In genomic region chr4:147824389-147824788, GRCm38 (mm10) we compare ENCODE assay signal across 32 mouse cellular contexts.
"Had no signal": no experiment of that assay in that cellular context is flagged by ENCODE, and none has a peak within 500 bp of the region (broad histone marks: within the 10 kb centered on the region; RNA-seq: fewer than 3 reads in every experiment).

No protein-coding gene starts in this region.

- H3K4me3 ChIP-seq: limb, embryonic 10.5 days; limb, embryonic 12.5 days; limb, embryonic 13.5 days; limb, embryonic 15.5 days; liver, embryonic 12.5 days; liver, embryonic 13.5 days; liver, embryonic 15.5 days; lung, embryonic 15.5 days; megakaryocyte, embryonic 14.5 days; midbrain, embryonic 10.5 days; midbrain, embryonic 12.5 days; midbrain, embryonic 13.5 days; midbrain, embryonic 15.5 days; myocyte; neural tube, embryonic 12.5 days had no signal

- H3K4me1 ChIP-seq: limb, embryonic 10.5 days; limb, embryonic 12.5 days; limb, embryonic 13.5 days; limb, embryonic 15.5 days; liver, embryonic 12.5 days; liver, embryonic 13.5 days; liver, embryonic 15.5 days; lung, embryonic 15.5 days; megakaryocyte, embryonic 14.5 days; midbrain, embryonic 10.5 days; midbrain, embryonic 12.5 days; midbrain, embryonic 13.5 days; midbrain, embryonic 15.5 days; neural tube, embryonic 12.5 days had no signal

- H3K27me3 ChIP-seq: limb, embryonic 12.5 days; limb, embryonic 13.5 days; limb, embryonic 15.5 days; liver, embryonic 12.5 days; liver, embryonic 13.5 days; liver, embryonic 15.5 days; lung, embryonic 15.5 days; megakaryocyte, embryonic 14.5 days; midbrain, embryonic 12.5 days; midbrain, embryonic 13.5 days; midbrain, embryonic 15.5 days; neural tube, embryonic 12.5 days had no signal

- ATAC-seq: liver, embryonic 12.5 days; liver, postnatal 0 days; lung, postnatal 0 days; midbrain, embryonic 13.5 days; midbrain, embryonic 15.5 days; midbrain, embryonic 16.5 days had no signal

- H3K4me2 ChIP-seq: limb, embryonic 12.5 days; limb, embryonic 13.5 days; limb, embryonic 15.5 days; liver, embryonic 11.5 days; liver, embryonic 12.5 days; liver, embryonic 13.5 days; liver, embryonic 15.5 days; lung, embryonic 14.5 days; lung, embryonic 15.5 days; midbrain, embryonic 11.5 days; midbrain, embryonic 12.5 days; midbrain, embryonic 13.5 days; midbrain, embryonic 15.5 days; neural tube, embryonic 12.5 days had no signal

- H3K9ac ChIP-seq: limb, embryonic 12.5 days; limb, embryonic 13.5 days; limb, embryonic 15.5 days; liver, embryonic 12.5 days; liver, embryonic 13.5 days; liver, embryonic 14.5 days; liver, embryonic 15.5 days; liver, postnatal 0 days; lung, embryonic 14.5 days; lung, embryonic 15.5 days; midbrain, embryonic 12.5 days; midbrain, embryonic 13.5 days; midbrain, embryonic 15.5 days; neural tube, embryonic 12.5 days had no signal

- DNase-seq: left cerebral cortex, postnatal 4 days; liver; liver, embryonic 13.5 days; liver, postnatal 0 days; lung, adult 18-20 months; lung, adult 2 months; lung, embryonic 14.5 days; lung, postnatal 10 days; lung, postnatal 14 days; lung, postnatal 36 days; lung, postnatal 4 days; midbrain, embryonic 14.5 days had no signal

- H3K27ac ChIP-seq: limb, embryonic 10.5 days; limb, embryonic 12.5 days; limb, embryonic 13.5 days; limb, embryonic 15.5 days; liver, embryonic 12.5 days; liver, embryonic 13.5 days; liver, embryonic 14.5 days; liver, embryonic 15.5 days; lung, embryonic 15.5 days; macrophage; midbrain, embryonic 10.5 days; midbrain, embryonic 12.5 days; midbrain, embryonic 13.5 days; midbrain, embryonic 15.5 days; neural tube, embryonic 12.5 days had no signal
